Mouse (Mus musculus) liver, embryonic 16.5 days (tissue): ENCODE measurements around the gene Atp5g1. TPM values are rescaled to one million over a fixed set of nuclear protein-coding genes. Genes with fewer than 3 reads are reported as not detected.

Source experiments
- ATAC-seq: fragments of 200-750 bp; cut with Nextera tagmentation; 2 replicates; pipeline ENCODE4 v1.8.0; 2017; ENCODE audit warnings: low read depth, mild to moderate bottlenecking, moderate number of reproducible peaks, moderate library complexity
- H3K27ac ChIP-seq: fragments of 300-500 bp; sonication (generic); 2 replicates; pipeline ENCODE4 v1.5.1; 2014; ENCODE audit warnings: mild to moderate bottlenecking, low read length
- H3K27me3 ChIP-seq: fragments of 300-500 bp; sonication (generic); 2 replicates; pipeline ENCODE4 v1.6.1; 2014; ENCODE audit warnings: low read depth, low read length, mixed read lengths; ENCODE audit not compliant: control insufficient read depth, insufficient read depth
- H3K36me3 ChIP-seq: fragments of 300-500 bp; sonication (generic); 2 replicates; pipeline ENCODE4 v1.6.1; 2014; ENCODE audit warnings: mild to moderate bottlenecking; ENCODE audit not compliant: control insufficient read depth, insufficient read depth
- H3K4me1 ChIP-seq: fragments of 300-500 bp; sonication (generic); 2 replicates; pipeline ENCODE4 v1.6.1; 2014; ENCODE audit warnings: low read depth, low read length, mixed read lengths; ENCODE audit not compliant: control insufficient read depth
- H3K4me2 ChIP-seq: fragments of 300-500 bp; sonication (generic); 2 replicates; pipeline ENCODE4 v1.6.1; 2014; ENCODE audit warnings: low read depth, low read length, mixed read lengths
- H3K4me3 ChIP-seq: fragments of 300-500 bp; sonication (generic); 2 replicates; pipeline ENCODE4 v1.5.1; 2014; ENCODE audit warnings: low read depth, mild to moderate bottlenecking, low read length
- H3K9ac ChIP-seq: fragments of 300-500 bp; sonication (generic); 2 replicates; pipeline ENCODE4 v1.6.1; 2014; ENCODE audit warnings: low read depth, low read length
- H3K9me3 ChIP-seq: fragments of 300-500 bp; sonication (generic); replicated peaks from 2 replicates; pipeline ENCODE4 v1.6.1; 2016; ENCODE audit warnings: low read length; ENCODE audit not compliant: control insufficient read depth
- WGBS: fragments of 180-500 bp; shearing (Covaris S2); extraction: QIAGEN DNeasy Blood & Tissue Kit; methylation state at CpG from one replicate; pipeline ENCODE4 v1.1.7; 2014; ENCODE audit not compliant: insufficient replicate concordance; 5-methylcytosine and 5-hydroxymethylcytosine counted together
- polyA plus RNA-seq: library from polyadenylated mRNA; unstranded; fragments of >200 nt; fragmentation: Nextera tagmentation; extraction: Ambion mirVana; gene quantifications from 2 replicates; pipeline ENCODE4 v1.2.1, GENCODE M21; 2015

The Atp5g1 gene
- polyA plus RNA-seq, 1 experiment from 2014 or later, result 479 TPM

- Histone ChIP-seq H3K4me2 (peak overlapping the region; percentile 82), H3K27me3 (no peaks in the 10 kb centered on the region), H3K4me1 (peaks cover 14% of the 10 kb centered on the region), H3K36me3 (no peaks in the 10 kb centered on the region; the same call in none of the 2 replicates), H3K9ac (peak overlapping the region; percentile 65), H3K4me3 (peak overlapping the region; percentile 75), H3K9me3 (no peaks in the 10 kb centered on the region), H3K27ac (peak overlapping the region; percentile 68)
- peak; percentile 17 for ATAC-seq
- under 1% methylated on average over 15 of the region's 15 CpGs for WGBS
Measured at GRCm38 (mm10) chr11:96075177-96075508, 327 bp downstream of the Atp5g1 start.

GRCm38 (mm10) chr11:96074351-96075176 lies 906 bp downstream of the Atp5g1 start:
- no peaks in the 10 kb centered on the region; the same call in none of the 2 replicates for H3K36me3 ChIP-seq
- peak overlapping the region; percentile 65 for H3K9ac ChIP-seq
- peak overlapping the region; percentile 82 for H3K4me2 ChIP-seq
- no peak for ATAC-seq
- H3K9me3 ChIP-seq, result no peaks in the 10 kb centered on the region
- peaks cover 14% of the 10 kb centered on the region for H3K4me1 ChIP-seq
- peak overlapping the region; percentile 75 for H3K4me3 ChIP-seq
- peak overlapping the region; percentile 68 for H3K27ac ChIP-seq
- 9% methylated on average over 17 of the region's 17 CpGs for WGBS
- H3K27me3 ChIP-seq, result no peaks in the 10 kb centered on the region

GRCm38 (mm10) chr11:96073295-96073993 lies 2.0 kb downstream of the Atp5g1 start:
- no peak for ATAC-seq
- peaks cover 15% of the 10 kb centered on the region for H3K4me1 ChIP-seq
- H3K27me3 ChIP-seq, result no peaks in the 10 kb centered on the region
- no peak overlapping the region; the same call in 1 of the 2 replicates for H3K9ac ChIP-seq
- no peak overlapping the region for H3K27ac ChIP-seq
- WGBS, result 76% methylated on average over 9 of the region's 9 CpGs
- peak overlapping the region; percentile 75 for H3K4me3 ChIP-seq
- H3K4me2 ChIP-seq, result peak overlapping the region; percentile 82
- H3K36me3 ChIP-seq, result no peaks in the 10 kb centered on the region; the same call in none of the 2 replicates
- no peaks in the 10 kb centered on the region for H3K9me3 ChIP-seq

GRCm38 (mm10) chr11:96071013-96071412 lies 4.5 kb downstream of the Atp5g1 start:
- H3K4me2 ChIP-seq, result no peak overlapping the region
- H3K4me1 ChIP-seq, result peaks cover 13% of the 10 kb centered on the region
- no peak overlapping the region for H3K4me3 ChIP-seq
- 71% methylated on average over 1 of the region's 1 CpGs for WGBS
- H3K36me3 ChIP-seq, result no peaks in the 10 kb centered on the region; the same call in none of the 2 replicates
- H3K27me3 ChIP-seq, result no peaks in the 10 kb centered on the region
- no peak overlapping the region for H3K9ac ChIP-seq
- no peak overlapping the region for H3K27ac ChIP-seq
- no peak for ATAC-seq
- no peaks in the 10 kb centered on the region for H3K9me3 ChIP-seq

- H3K9me3 ChIP-seq, result no peaks in the 10 kb centered on the region
- H3K4me2 ChIP-seq, result no peak overlapping the region
- H3K4me1 ChIP-seq, result peaks cover 18% of the 10 kb centered on the region
- H3K27ac ChIP-seq, result no peak overlapping the region
- no peak for ATAC-seq
- WGBS, result 82% methylated on average over 7 of the region's 7 CpGs
- no peaks in the 10 kb centered on the region; the same call in none of the 2 replicates for H3K36me3 ChIP-seq
- H3K4me3 ChIP-seq, result no peak overlapping the region
- no peaks in the 10 kb centered on the region for H3K27me3 ChIP-seq
- no peak overlapping the region for H3K9ac ChIP-seq
Measured at GRCm38 (mm10) chr11:96070353-96070752, 5.1 kb downstream of the Atp5g1 start.

- WGBS, result 64% methylated on average over 5 of the region's 5 CpGs
Measured at GRCm38 (mm10) chr11:96068231-96068630, 7.2 kb downstream of the Atp5g1 start.

GRCm38 (mm10) chr11:96065215-96065911 lies 10.1 kb downstream of the Atp5g1 start, which contains the start of gene Ube2z:
Ube2z (minus strand) TSS chr11:96065388.
- Histone ChIP-seq H3K9me3 (no peaks in the 10 kb centered on the region), H3K9ac (peak within 1 kb of the TSS; percentile 95), H3K27me3 (no peaks in the 10 kb centered on the region), H3K4me3 (peak within 1 kb of the TSS; percentile 94), H3K27ac (peak within 1 kb of the TSS; percentile 85), H3K36me3 (peaks cover 11% of the 10 kb centered on the region), H3K4me2 (peak within 1 kb of the TSS; percentile 72), H3K4me1 (peaks cover 25% of the 10 kb centered on the region)
- 4% methylated on average over 48 of the region's 50 CpGs for WGBS
- peak; percentile 99 for ATAC-seq

More at GRCm38 (mm10) chr11:96068231-96068630, 7.2 kb downstream of the Atp5g1 start:
- Histone ChIP-seq H3K36me3 (no peaks in the 10 kb centered on the region; the same call in none of the 2 replicates), H3K4me3 (no peak overlapping the region), H3K4me2 (no peak overlapping the region), H3K27ac (no peak overlapping the region), H3K9me3 (no peaks in the 10 kb centered on the region), H3K9ac (no peak overlapping the region), H3K4me1 (peaks cover 18% of the 10 kb centered on the region), H3K27me3 (no peaks in the 10 kb centered on the region)
- ATAC-seq, result no peak

GRCm38 (mm10) chr11:96064521-96065214 lies 10.8 kb downstream of the Atp5g1 start:
- Histone ChIP-seq H3K4me2 (peak overlapping the region; percentile 72), H3K9ac (peak overlapping the region; percentile 95), H3K27me3 (no peaks in the 10 kb centered on the region), H3K27ac (peak overlapping the region; percentile 85), H3K9me3 (no peaks in the 10 kb centered on the region), H3K4me1 (peaks cover 25% of the 10 kb centered on the region), H3K4me3 (peak overlapping the region; percentile 94), H3K36me3 (peaks cover 12% of the 10 kb centered on the region)
- 0% methylated on average over 42 of the region's 64 CpGs for WGBS
- ATAC-seq, result peak; percentile 71
